In the genomic region with DNA sequence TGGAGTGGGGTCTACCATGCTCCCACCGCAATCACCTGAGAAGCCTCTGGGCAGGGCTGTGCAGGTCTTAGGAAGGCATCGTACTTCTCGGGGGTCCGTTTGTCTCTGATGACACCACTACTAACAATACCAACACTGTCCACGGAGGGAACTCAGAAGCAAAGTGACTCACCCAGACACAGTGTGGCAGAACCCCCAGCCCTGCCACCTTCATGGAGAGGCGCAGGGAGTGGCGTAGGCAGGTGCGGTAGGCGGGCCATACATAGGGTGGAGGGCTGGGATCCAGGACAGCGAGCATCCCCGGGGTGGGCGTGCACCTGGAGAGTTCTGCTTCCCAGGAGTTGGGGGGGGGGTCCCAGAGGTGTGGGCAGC, we compare ENCODE assay signal across 10 mouse cellular contexts. TPM values are rescaled to one million over a fixed set of nuclear protein-coding genes. Genes with fewer than 3 reads are reported as not detected.
DNase-seq lines count a peak whose midpoint lies in the region; ATAC-seq and TF ChIP-seq lines count a peak whose summit lies in the region.
"Had no signal": no experiment of that assay in that cellular context is flagged by ENCODE, and none has a peak within 500 bp of the region (broad histone marks: within the 10 kb centered on the region; RNA-seq: fewer than 3 reads in every experiment).

No protein-coding gene starts in this region.

- peaks cover 8% of the 10 kb centered on the region for H3K36me3 ChIP-seq in erythroblast, embryonic 14.5 days (ENCODE audit: control insufficient read depth)
- H3K36me3 ChIP-seq in thymus, adult 2 months (ENCODE audit: control insufficient read depth, insufficient read depth, low read length): no peaks in the 10 kb centered on the region
- no peaks in the 10 kb centered on the region for H3K36me3 ChIP-seq in hindbrain, embryonic 13.5 days
- no peaks in the 10 kb centered on the region for H3K36me3 ChIP-seq in midbrain, embryonic 11.5 days (ENCODE audit: control insufficient read depth, insufficient read depth, low read length)

- peaks cover 44% of the 10 kb centered on the region for H3K4me1 ChIP-seq in erythroblast, embryonic 14.5 days (ENCODE audit: control insufficient read depth)
- H3K4me1 ChIP-seq in thymus, adult 2 months (replicated peaks; ENCODE audit: control insufficient read depth, insufficient read depth, low read length): peaks cover 13% of the 10 kb centered on the region
- peaks cover 21% of the 10 kb centered on the region for H3K4me1 ChIP-seq in hindbrain, embryonic 13.5 days (replicated peaks)
- H3K4me1 ChIP-seq in midbrain, embryonic 11.5 days (ENCODE audit: control insufficient read depth, insufficient read depth, low read length): peaks cover 5% of the 10 kb centered on the region; the same call in 1 of the 2 replicates

- H3K9ac ChIP-seq in hindbrain, embryonic 13.5 days: peak overlapping the region; percentile 69
- H3K9ac ChIP-seq in midbrain, embryonic 11.5 days (ENCODE audit: low read length): no peak overlapping the region

- H3K4me3 ChIP-seq in erythroblast, embryonic 14.5 days (replicated peaks): peak overlapping the region; percentile 75
- H3K4me3 ChIP-seq in thymus, adult 2 months (ENCODE audit: control insufficient read depth, insufficient read depth, low read length): peak overlapping the region; percentile 64
- H3K4me3 ChIP-seq in hindbrain, embryonic 13.5 days: peak overlapping the region; percentile 62
- peak overlapping the region; percentile 55 for H3K4me3 ChIP-seq in midbrain, embryonic 11.5 days (ENCODE audit: low read depth, low read length)

- no peaks in the 10 kb centered on the region for H3K9me3 ChIP-seq in erythroblast, embryonic 14.5 days (ENCODE audit: control insufficient read depth, low read length)
- H3K9me3 ChIP-seq in hindbrain, embryonic 13.5 days: no peaks in the 10 kb centered on the region
- H3K9me3 ChIP-seq in midbrain, embryonic 11.5 days (ENCODE audit: control insufficient read depth, low read length): no peaks in the 10 kb centered on the region

- no peak for DNase-seq in thymus, adult 2 months
- no peak for DNase-seq in thymus, postnatal 25 days
- DNase-seq in midbrain, embryonic 11.5 days (ENCODE audit: low spot score, missing footprints): peak; percentile 87
- no peak for DNase-seq in adipocyte (ENCODE audit: low spot score)

- TF ChIP-seq POLR2A in thymus, adult 2 months (IDR thresholded peaks at IDR 0.05; ENCODE audit: control insufficient read depth, extremely low read depth, insufficient read depth, low read length, poor library complexity): no peak

- no peak for TF ChIP-seq CTCF in thymus, adult 2 months (IDR thresholded peaks at IDR 0.05; ENCODE audit: borderline replicate concordance, control insufficient read depth, extremely low read depth, insufficient read depth, low read length, poor library complexity)

- peak overlapping the region; percentile 84 for H3K4me2 ChIP-seq in hindbrain, embryonic 13.5 days
- peak overlapping the region; percentile 87 for H3K4me2 ChIP-seq in midbrain, embryonic 11.5 days

- ATAC-seq in erythroblast, adult 5-6 weeks (replicated peaks; ENCODE audit: low FRiP score, poor library complexity, severe bottlenecking): no peak
- ATAC-seq in hindbrain, embryonic 13.5 days (ENCODE audit: low FRiP score): peak; percentile 30; the same call in 1 of the 2 replicates
- peak; percentile 35 for ATAC-seq in midbrain, embryonic 11.5 days (ENCODE audit: low FRiP score)
- no peak for ATAC-seq in inflammation-experienced regulatory T-cells, adult 6 months

- H3K27me3 ChIP-seq in erythroblast, embryonic 14.5 days (ENCODE audit: control insufficient read depth): peaks cover 58% of the 10 kb centered on the region
- H3K27me3 ChIP-seq in thymus, adult 2 months (ENCODE audit: control insufficient read depth, insufficient read depth, low read length): no peaks in the 10 kb centered on the region; the same call in 1 of the 2 replicates
- H3K27me3 ChIP-seq in hindbrain, embryonic 13.5 days: peaks cover 81% of the 10 kb centered on the region
- peaks cover 42% of the 10 kb centered on the region for H3K27me3 ChIP-seq in midbrain, embryonic 11.5 days (ENCODE audit: control insufficient read depth, insufficient read depth, low read length)
- H3K27me3 ChIP-seq: Patski had no signal

- H3K27ac ChIP-seq in thymus, adult 2 months (ENCODE audit: control insufficient read depth, insufficient read depth, low read length): no peak overlapping the region
- H3K27ac ChIP-seq in hindbrain, embryonic 13.5 days: no peak overlapping the region
- H3K27ac ChIP-seq in midbrain, embryonic 11.5 days (ENCODE audit: low read depth, low read length): no peak overlapping the region

- 77% methylated on average over 12 of the region's 12 CpGs for WGBS in thymus, adult 2 months
- WGBS in hindbrain, embryonic 13.5 days: 28% methylated on average over 12 of the region's 12 CpGs
- WGBS in midbrain, embryonic 11.5 days: 16% methylated on average over 12 of the region's 12 CpGs

RNA-seq across cellular contexts. Expression of a gene that starts 0.6 kb away (rescaled TPM):
- polyA plus RNA-seq in erythroblast, embryonic 14.5 days (2012): 4.3 and 4.7 TPM in 2 replicates
- 8.8 and 9.0 TPM in 2 replicates for total RNA-seq in erythroblast, adult 5-6 weeks (2015; ENCODE audit: low replicate concordance)
- total RNA-seq in erythroblast, adult 5-6 weeks (2017; ENCODE audit: low replicate concordance): 7.3 and 14.8 TPM in 2 replicates
- polyA plus RNA-seq in thymus, adult 2 months (2012; rRNA removed): 69.6 and 135 TPM in 2 replicates
- 0.60 and 0.88 TPM in 2 replicates for polyA plus RNA-seq in hindbrain, embryonic 13.5 days (2015; fragmentation: Nextera tagmentation; extraction: Ambion mirVana)
- 2.3 and 2.5 TPM in 2 replicates for polyA plus RNA-seq in midbrain, embryonic 11.5 days (2014; fragmentation: Nextera tagmentation; extraction: Ambion mirVana)
- 1 to 10 TPM in 2 of 3 experiments, under 1 TPM in 1; 0.65 to 3.2 (median 2.1) TPM for polyA plus RNA-seq in inflammation-experienced regulatory T-cells, adult 6 months (2017; shearing (Covaris generic))

RNA-seq across cellular contexts. Expression of a gene that starts 1.5 kb away (rescaled TPM):
- 11.3 and 11.7 TPM in 2 replicates for polyA plus RNA-seq in erythroblast, embryonic 14.5 days (2012)
- 19.6 and 20.8 TPM in 2 replicates for total RNA-seq in erythroblast, adult 5-6 weeks (2015; ENCODE audit: low replicate concordance)
- 23.7 and 52.9 TPM in 2 replicates for total RNA-seq in erythroblast, adult 5-6 weeks (2017; ENCODE audit: low replicate concordance)
- polyA plus RNA-seq in thymus, adult 2 months (2012; rRNA removed): 209 and 215 TPM in 2 replicates
- polyA plus RNA-seq in hindbrain, embryonic 13.5 days (2015; fragmentation: Nextera tagmentation; extraction: Ambion mirVana): 30.8 and 33.5 TPM in 2 replicates
- 25.1 and 31.5 TPM in 2 replicates for polyA plus RNA-seq in midbrain, embryonic 11.5 days (2014; fragmentation: Nextera tagmentation; extraction: Ambion mirVana)
- polyA plus RNA-seq in inflammation-experienced regulatory T-cells, adult 6 months (2017; shearing (Covaris generic)): 10 to 100 TPM; 12.5 to 16.8 (median 12.8) TPM

RNA-seq across cellular contexts. Expression of a gene that starts 26.8 kb away (rescaled TPM):
- polyA plus RNA-seq in erythroblast, embryonic 14.5 days (2012): not detected in 2 replicates
- total RNA-seq in erythroblast, adult 5-6 weeks (2015; ENCODE audit: low replicate concordance): not detected in 2 replicates
- not detected in 2 replicates for total RNA-seq in erythroblast, adult 5-6 weeks (2017; ENCODE audit: low replicate concordance)
- 9.5 and 15.3 TPM in 2 replicates for polyA plus RNA-seq in thymus, adult 2 months (2012; rRNA removed)
- 10.0 and 11.0 TPM in 2 replicates for polyA plus RNA-seq in hindbrain, embryonic 13.5 days (2015; fragmentation: Nextera tagmentation; extraction: Ambion mirVana)
- polyA plus RNA-seq in midbrain, embryonic 11.5 days (2014; fragmentation: Nextera tagmentation; extraction: Ambion mirVana): 5.8 and 5.9 TPM in 2 replicates
- polyA plus RNA-seq in inflammation-experienced regulatory T-cells, adult 6 months (2017; shearing (Covaris generic)): not detected
- polyA plus RNA-seq: large intestine, adult 2 months had no signal

RNA-seq across cellular contexts. Expression of a gene that starts 56.2 kb away (rescaled TPM):
- 34.4 and 42.6 TPM in 2 replicates for polyA plus RNA-seq in erythroblast, embryonic 14.5 days (2012)
- 134 and 176 TPM in 2 replicates for total RNA-seq in erythroblast, adult 5-6 weeks (2015; ENCODE audit: low replicate concordance)
- 150 and 202 TPM in 2 replicates for total RNA-seq in erythroblast, adult 5-6 weeks (2017; ENCODE audit: low replicate concordance)
- polyA plus RNA-seq in thymus, adult 2 months (2012; rRNA removed): 161 and 174 TPM in 2 replicates
- 310 and 311 TPM in 2 replicates for polyA plus RNA-seq in hindbrain, embryonic 13.5 days (2015; fragmentation: Nextera tagmentation; extraction: Ambion mirVana)
- polyA plus RNA-seq in midbrain, embryonic 11.5 days (2014; fragmentation: Nextera tagmentation; extraction: Ambion mirVana): 252 and 273 TPM in 2 replicates
- polyA plus RNA-seq in inflammation-experienced regulatory T-cells, adult 6 months (2017; shearing (Covaris generic)): 100 to 1,000 TPM; 370 to 426 (median 380) TPM

Comparison
In these comparisons a context has a peak if more than half of its experiments do, and no peak if none do; other contexts are left out.
1. ATAC-seq: peak in hindbrain, embryonic 13.5 days (single experiment) and midbrain, embryonic 11.5 days (single experiment); none in erythroblast, adult 5-6 weeks (single experiment) and inflammation-experienced regulatory T-cells, adult 6 months (single experiment).
2. RNA of a gene that starts 0.6 kb away (polyA plus RNA-seq): 69.6 to 135 TPM in thymus, adult 2 months; 4.3 to 4.7 TPM in erythroblast, embryonic 14.5 days, 2.3 to 2.5 TPM in midbrain, embryonic 11.5 days, 0.65 to 3.2 TPM in inflammation-experienced regulatory T-cells, adult 6 months and 0.60 to 0.88 TPM in hindbrain, embryonic 13.5 days; every median in the first group is over 10 times any median in the second.
3. Peak in every context shown above with its lines, with median percentiles within 50 percentile points of each other: H3K4me3 ChIP-seq.